Mouse (Mus musculus) urinary bladder, adult 2 months (tissue): ENCODE results near the gene Flot2. TPM values are rescaled to one million over a fixed set of nuclear protein-coding genes. Genes with fewer than 3 reads are reported as not detected.

Experiments used
- DNase-seq: peaks from one replicate; pipeline ENCODE4 v3.0.0; 2022; ENCODE audit warnings: low spot score
- polyA plus RNA-seq: library from polyadenylated mRNA; depleted of rRNA; stranded (reverse); fragments of >200 nt; gene quantifications from 2 replicates; pipeline ENCODE4 v1.2.3, GENCODE M21; 2012; rRNA removed

Flot2 gene
- polyA plus RNA-seq, 1 experiment, result 108 TPM

- no peak for DNase-seq
These were observed 65.4 kb downstream of the Flot2 start for GRCm38 (mm10) chr11:78102958-78103747.

GRCm38 (mm10) chr11:78104501-78104900 is 66.8 kb downstream of the Flot2 start:
- no peak for DNase-seq

Other genes starting within 250 kb of the Flot2 start
- gene Pipox, start 143.8 kb upstream of the Flot2 start, polyA plus RNA-seq, result 0.37 and 0.66 TPM in 2 replicates
- 0.09 and 0.21 TPM in 2 replicates for gene Sez6, start 107.1 kb upstream of the Flot2 start, polyA plus RNA-seq
- gene Phf12, start 55.2 kb upstream of the Flot2 start, polyA plus RNA-seq, result 36.4 and 53.7 TPM in 2 replicates
- gene Dhrs13, start 5.7 kb upstream of the Flot2 start, polyA plus RNA-seq, result 2.2 and 2.5 TPM in 2 replicates
- gene Eral1, start 42.5 kb downstream of the Flot2 start, polyA plus RNA-seq, result 23.0 and 28.0 TPM in 2 replicates
- gene Fam222b, start 56.7 kb downstream of the Flot2 start, polyA plus RNA-seq, result 6.1 and 10.1 TPM in 2 replicates
- gene Traf4, start 127.7 kb downstream of the Flot2 start, polyA plus RNA-seq, result 20.4 and 26.1 TPM in 2 replicates
- 14.4 and 19.7 TPM in 2 replicates for gene Nek8, start 138.7 kb downstream of the Flot2 start, polyA plus RNA-seq
- 24.1 and 33.5 TPM in 2 replicates for gene Tlcd1, start 138.8 kb downstream of the Flot2 start, polyA plus RNA-seq
- 2,424 and 3,048 TPM in 2 replicates for gene Rpl23a, start 145.7 kb downstream of the Flot2 start, polyA plus RNA-seq
- gene Rab34, start 150.5 kb downstream of the Flot2 start, polyA plus RNA-seq, result 66.7 and 79.2 TPM in 2 replicates
- gene Proca1, start 155.5 kb downstream of the Flot2 start, polyA plus RNA-seq, result 3.0 and 3.4 TPM in 2 replicates
- gene Sdf2, start 207.8 kb downstream of the Flot2 start, polyA plus RNA-seq, result 111 and 138 TPM in 2 replicates
- 14.5 and 28.6 TPM in 2 replicates for gene Supt6, start 208.1 kb downstream of the Flot2 start, polyA plus RNA-seq
- 94.2 and 96.9 TPM in 2 replicates for gene 2610507B11Rik, start 223.8 kb downstream of the Flot2 start, polyA plus RNA-seq